Mouse (Mus musculus) cerebellum, postnatal 25 days (tissue): Measurements from ENCODE around the gene Cyth3.

ENCODE experiments used
- DNase-seq, 2 experiments: peaks; one replicate each; pipeline ENCODE4 v3.0.0; 2021; ENCODE audit warnings: mixed read lengths in 2 of 2

The Cyth3 gene

DNA sequence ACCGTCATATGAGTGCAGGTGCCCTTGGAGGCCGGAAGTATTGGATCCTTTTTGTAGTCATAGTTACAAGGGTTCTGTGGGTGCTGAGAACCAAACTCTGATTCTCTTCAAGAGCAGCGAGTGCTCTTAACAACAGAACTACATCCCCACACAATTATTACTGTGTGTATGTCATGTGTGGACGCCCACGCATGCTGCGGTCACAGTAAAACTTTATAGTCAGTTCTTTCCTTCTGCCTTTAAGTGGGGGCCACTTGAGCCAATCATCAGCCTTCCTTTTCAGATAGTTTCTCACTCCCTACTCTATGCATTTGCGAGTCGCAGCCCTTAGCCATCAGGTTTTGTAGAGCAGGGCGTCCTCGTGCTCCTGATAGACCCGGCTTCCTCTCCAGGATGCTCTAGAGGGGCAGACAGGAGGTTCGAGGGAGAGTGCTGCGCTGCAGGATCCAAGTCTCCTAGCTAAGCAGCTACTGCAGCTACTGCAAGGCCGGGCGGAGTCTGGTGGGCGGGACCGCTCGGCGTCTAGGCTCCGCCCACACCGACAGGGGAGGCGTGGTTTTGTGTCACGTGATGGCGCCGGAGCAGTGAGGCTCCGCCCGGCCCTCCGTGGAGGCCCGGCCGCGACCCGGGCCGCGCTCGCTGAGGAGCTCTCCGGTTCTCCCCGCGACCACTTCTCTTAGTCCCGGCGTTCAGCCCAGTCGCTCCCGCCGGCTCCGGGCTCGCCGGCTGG is at the start of gene Cyth3:
Gene Cyth3 (plus strand): TSS at position 555 of the 730 bp plus-strand sequence.
- peak; percentile 96 to 97 for DNase-seq

- DNase-seq, result no peak
Observed at GRCm38 (mm10) chr5:143573067-143573466, 49.2 kb upstream of the Cyth3 start.

- no peak for DNase-seq
Observed at GRCm38 (mm10) chr5:143574261-143575178, 47.7 kb upstream of the Cyth3 start.

- no peak for DNase-seq
Observed at GRCm38 (mm10) chr5:143579537-143580203, 42.6 kb upstream of the Cyth3 start.

DNA sequence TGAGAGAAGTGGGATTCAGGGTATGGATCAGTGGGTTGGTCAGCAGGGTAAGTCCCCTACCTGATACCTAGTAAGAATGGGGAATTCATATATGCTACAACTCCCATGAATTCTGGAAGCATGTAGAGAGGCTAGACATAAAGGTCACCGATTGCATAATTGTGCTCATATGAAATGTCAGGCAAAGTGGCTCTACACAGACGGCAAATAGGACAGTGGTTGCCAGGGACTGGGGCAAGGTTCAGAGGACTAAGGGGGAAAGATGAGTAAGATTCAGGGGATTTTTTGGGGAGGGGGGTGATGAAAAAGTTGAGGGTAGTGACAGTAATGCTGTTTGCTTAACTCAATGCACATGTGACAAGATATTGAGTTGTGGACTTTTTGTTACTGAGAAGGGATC is 41.3 kb upstream of the Cyth3 start:
- no peak for DNase-seq

DNA sequence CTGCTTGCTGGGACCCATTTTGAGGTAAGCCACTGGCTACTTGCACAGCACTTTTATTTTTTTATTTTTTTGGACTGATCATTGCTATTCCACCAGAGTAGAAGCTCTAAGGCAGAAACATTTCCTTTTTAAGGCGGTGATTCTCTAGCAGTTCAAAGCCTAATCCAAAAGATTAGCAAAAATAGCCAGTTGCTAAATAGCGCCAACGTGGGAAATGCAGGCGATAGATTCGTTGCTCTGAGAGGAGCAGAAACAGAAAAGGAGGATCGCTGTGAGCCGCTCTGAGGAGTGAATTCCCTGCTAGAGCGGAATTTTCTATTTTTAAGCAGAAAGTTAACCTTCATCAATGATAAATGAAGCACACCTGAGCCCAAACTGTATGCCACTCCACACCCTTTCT is 40.4 kb upstream of the Cyth3 start:
- DNase-seq, result no peak

- DNase-seq, result no peak
Observed at GRCm38 (mm10) chr5:143583081-143583480, 39.2 kb upstream of the Cyth3 start.

- no peak for DNase-seq
Observed at GRCm38 (mm10) chr5:143584982-143585381, 37.3 kb upstream of the Cyth3 start.

DNA sequence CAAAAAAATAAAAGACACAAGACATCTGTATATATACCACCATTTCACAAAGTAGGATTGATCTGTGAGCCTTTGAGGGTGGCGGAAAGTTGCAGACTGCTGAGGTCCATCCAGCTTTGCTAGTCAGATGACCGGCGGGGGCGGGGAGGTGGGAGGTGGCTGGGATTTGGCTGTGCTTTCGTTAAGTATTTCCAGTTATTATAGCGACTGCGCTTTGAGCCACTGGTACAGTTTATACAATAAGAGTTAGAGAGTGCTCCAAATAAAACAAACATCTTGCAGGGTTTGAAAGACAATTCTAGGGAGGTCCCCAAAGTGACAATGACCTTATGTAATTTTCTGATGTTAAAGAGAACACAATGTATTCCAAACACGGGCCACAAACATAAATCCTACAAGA is 35.9 kb upstream of the Cyth3 start:
- DNase-seq, result no peak

DNA sequence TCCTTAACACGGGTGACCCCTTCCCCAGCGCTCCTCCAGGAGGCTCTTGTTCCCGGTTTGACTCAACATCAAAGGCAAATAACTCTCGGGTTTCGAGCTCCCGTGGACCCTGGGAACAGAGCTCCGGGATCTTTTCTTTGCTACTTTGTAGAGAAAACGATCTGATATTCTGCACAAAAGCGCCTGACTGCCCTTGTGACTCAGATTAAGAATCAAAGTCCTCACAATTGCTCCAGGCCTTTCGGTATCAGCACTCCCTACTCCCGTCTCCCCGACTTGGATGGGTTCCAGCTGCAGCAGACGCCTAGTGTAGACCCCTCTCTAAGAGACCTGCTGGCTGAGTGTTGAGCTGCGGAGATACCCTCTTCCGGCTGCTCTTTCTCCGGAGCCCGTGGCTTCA is 33.1 kb upstream of the Cyth3 start:
- DNase-seq, result no peak

DNA sequence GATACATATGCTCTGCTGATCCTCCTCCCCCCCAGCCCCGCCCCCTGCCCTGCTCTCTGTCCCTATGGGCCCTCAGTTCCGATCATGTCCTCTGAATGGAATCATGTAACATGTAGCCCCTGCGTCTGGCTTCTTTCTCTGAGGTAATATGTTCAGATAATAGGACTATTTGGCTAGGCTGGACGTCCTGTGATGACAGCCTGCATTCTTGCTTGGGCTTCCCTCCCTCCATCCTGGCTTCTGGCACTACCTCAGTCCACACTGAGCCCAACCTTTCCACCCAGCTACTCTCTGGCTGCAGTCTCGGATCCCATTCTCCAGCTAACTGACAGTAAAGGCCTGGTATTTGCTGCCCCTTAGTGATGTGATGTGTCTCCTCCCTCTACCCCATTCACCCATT is 29.3 kb upstream of the Cyth3 start:
- no peak for DNase-seq

GRCm38 (mm10) chr5:143593563-143594146 is 28.6 kb upstream of the Cyth3 start:
- DNase-seq, result no peak

- no peak for DNase-seq
Observed at GRCm38 (mm10) chr5:143594291-143595065, 27.8 kb upstream of the Cyth3 start.

GRCm38 (mm10) chr5:143602051-143602450 is 20.2 kb upstream of the Cyth3 start:
- no peak for DNase-seq

DNA sequence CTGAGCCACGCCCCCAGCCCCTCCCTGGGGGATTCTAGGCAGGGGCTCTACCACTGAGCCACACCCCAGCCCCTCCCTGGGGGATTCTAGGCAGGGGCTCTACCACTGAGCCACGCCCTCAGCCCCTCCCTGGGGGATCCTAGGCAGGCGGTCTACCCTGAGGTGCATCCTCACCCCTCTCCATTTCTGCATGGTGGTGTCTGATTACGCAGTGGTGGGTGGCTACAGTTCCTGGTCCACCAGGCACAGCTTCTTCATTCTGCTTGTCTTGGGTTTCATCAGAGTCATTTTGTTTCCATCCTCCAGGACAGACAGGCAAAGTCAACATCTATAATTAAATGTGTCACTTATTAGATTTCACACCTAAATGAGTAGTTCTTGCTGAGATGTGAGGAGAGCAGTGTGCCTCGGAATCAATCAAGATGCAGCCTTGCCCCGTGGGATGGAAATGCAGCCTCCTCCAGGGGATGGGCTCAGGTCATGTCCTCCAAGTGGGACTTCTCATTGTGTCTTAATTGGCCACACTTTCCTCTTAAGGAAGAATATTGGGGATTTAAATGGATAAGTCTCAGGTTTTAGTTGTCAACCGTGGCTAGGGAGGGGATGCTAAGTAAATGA is 18.0 kb upstream of the Cyth3 start:
- DNase-seq, result no peak

DNA sequence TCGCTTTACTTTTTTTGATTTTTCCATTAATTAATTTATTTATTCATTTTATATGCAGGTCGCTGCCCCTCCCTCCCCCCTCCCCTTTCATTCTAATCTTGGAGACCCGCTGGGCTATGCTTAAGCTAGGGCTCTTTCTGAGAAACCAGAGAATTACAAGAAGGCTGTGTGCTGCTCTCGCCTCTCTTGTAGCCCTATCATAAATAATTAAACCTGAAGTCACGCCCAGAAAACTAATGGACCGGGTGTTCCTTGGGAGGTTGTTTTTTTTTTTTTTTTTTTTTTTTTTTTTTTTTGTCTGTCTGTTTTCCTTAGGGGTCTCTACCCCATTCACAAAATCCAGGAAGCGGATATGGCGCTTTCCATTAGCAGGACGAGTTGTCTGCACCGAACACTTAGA is 15.5 kb upstream of the Cyth3 start:
- no peak for DNase-seq

DNA sequence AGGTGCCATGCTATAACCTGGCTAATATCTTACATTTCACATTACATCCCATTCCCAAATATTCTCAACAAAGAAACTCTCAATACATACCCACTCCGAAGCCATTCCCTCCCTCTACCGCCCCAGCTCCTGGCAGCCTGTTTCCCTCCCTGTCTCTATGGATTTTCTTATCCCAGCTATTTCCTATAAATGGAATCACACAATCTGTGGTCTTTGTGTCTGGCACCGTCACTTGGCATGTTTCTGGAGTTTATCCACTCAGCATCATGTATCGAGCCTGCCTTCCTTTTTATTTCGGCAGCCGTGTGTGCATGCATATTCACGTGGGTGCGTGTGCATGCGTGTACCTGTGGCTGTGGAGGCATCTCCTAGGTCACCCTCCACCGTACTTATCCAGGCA is 14.1 kb upstream of the Cyth3 start:
- no peak for DNase-seq

- no peak for DNase-seq
Observed at GRCm38 (mm10) chr5:143611954-143612353, 10.3 kb upstream of the Cyth3 start.

DNA sequence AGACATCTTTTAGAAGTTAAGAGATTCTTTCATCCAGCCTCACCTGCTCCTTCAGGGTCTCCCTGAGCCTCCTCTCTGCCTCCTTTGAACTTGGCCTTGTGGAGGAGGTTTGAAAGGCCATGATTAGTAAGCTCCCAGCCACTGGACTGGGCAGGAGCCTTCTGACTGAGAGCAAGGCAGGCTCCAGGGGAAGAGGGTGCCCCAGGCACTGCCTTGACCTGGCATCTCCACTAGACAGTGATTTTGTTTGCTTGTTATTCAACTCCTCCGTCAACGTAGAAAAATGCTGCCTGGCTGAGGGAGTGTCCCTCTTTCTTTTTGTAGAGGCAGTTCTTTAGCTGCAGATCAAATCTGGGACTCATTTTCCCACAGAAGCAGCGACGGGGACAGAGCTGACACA is 9.0 kb upstream of the Cyth3 start:
- DNase-seq, result no peak

GRCm38 (mm10) chr5:143614519-143614918 is 7.7 kb upstream of the Cyth3 start:
- DNase-seq, result no peak

GRCm38 (mm10) chr5:143615353-143615752 is 6.9 kb upstream of the Cyth3 start:
- no peak for DNase-seq

- DNase-seq, result no peak
Observed at GRCm38 (mm10) chr5:143616116-143616515, 6.1 kb upstream of the Cyth3 start.
